Mouse (Mus musculus) myocyte (in vitro differentiated cells): Measurements from ENCODE around the gene Aip. TPM values are rescaled to one million over a fixed set of nuclear protein-coding genes. Genes with fewer than 3 reads are reported as not detected.

ENCODE experiments used
- H3K27me3 ChIP-seq: one replicate; pipeline ENCODE4 v1.6.1; 2011; ENCODE audit not compliant: control insufficient read depth, insufficient read depth, insufficient read length
- H3K36me3 ChIP-seq: one replicate; pipeline ENCODE4 v1.6.1; 2011; ENCODE audit not compliant: control insufficient read depth, insufficient read depth
- H3K4me2 ChIP-seq: one replicate; pipeline ENCODE4 v1.6.1; 2011; ENCODE audit warnings: low read depth, control low read depth
- H3K4me3 ChIP-seq: one replicate; pipeline ENCODE4 v1.5.1; 2011; ENCODE audit warnings: mild to moderate bottlenecking, control low read depth, moderate library complexity
- H3K79me2 ChIP-seq: one replicate; pipeline ENCODE4 v1.6.1; 2011; ENCODE audit not compliant: control insufficient read depth, insufficient read depth
- H3ac ChIP-seq: one replicate; pipeline ENCODE4 v1.6.1; 2011; ENCODE audit not compliant: control insufficient read depth, insufficient read length
- CEBPB ChIP-seq: IDR thresholded peaks from 2 replicates; pipeline ENCODE4 v1.6.1; 2011; ENCODE audit warnings: mild to moderate bottlenecking, moderate library complexity; ENCODE audit not compliant: poor library complexity, insufficient read depth, severe bottlenecking
- E2F4 ChIP-seq: IDR thresholded peaks from one replicate; pipeline ENCODE4 v1.6.1; 2011; ENCODE audit warnings: mild to moderate bottlenecking, control low read depth, moderate library complexity; ENCODE audit not compliant: insufficient read depth
- MAX ChIP-seq: IDR thresholded peaks from one replicate; pipeline ENCODE4 v1.6.1; 2011; ENCODE audit warnings: low read depth, mild to moderate bottlenecking, control low read depth
- MYOD1 ChIP-seq, 3 experiments: IDR thresholded peaks; one replicate each; pipeline ENCODE4 v1.6.1; 2011; ENCODE audit warnings: control low read depth in 2 of 3, low read depth in 2 of 3, mild to moderate bottlenecking in 2 of 3, moderate library complexity in 1 of 3; ENCODE audit not compliant: insufficient read length in 2 of 3, control insufficient read depth in 1 of 3
- MYOG ChIP-seq, 3 experiments: IDR thresholded peaks; one replicate each; pipeline ENCODE4 v1.6.1; 2011; ENCODE audit warnings: control low read depth in 2 of 3, low read depth in 2 of 3, mild to moderate bottlenecking in 2 of 3; ENCODE audit not compliant: insufficient read length in 2 of 3, control insufficient read depth in 1 of 3, insufficient read depth in 1 of 3
- POLR2A ChIP-seq: IDR thresholded peaks from one replicate; pipeline ENCODE4 v1.6.1; 2011; ENCODE audit warnings: low read depth, mild to moderate bottlenecking, control low read depth, moderate library complexity; ENCODE audit not compliant: insufficient read length
- POLR2AphosphoS2 ChIP-seq: IDR thresholded peaks from one replicate; pipeline ENCODE4 v1.6.1; 2011; ENCODE audit warnings: low read depth, control low read depth; ENCODE audit not compliant: insufficient read length
- REST ChIP-seq: IDR thresholded peaks from one replicate; pipeline ENCODE4 v1.6.1; 2011; ENCODE audit warnings: mild to moderate bottlenecking, control low read depth, moderate library complexity; ENCODE audit not compliant: insufficient read depth, insufficient read length
- SRF ChIP-seq: IDR thresholded peaks from one replicate; pipeline ENCODE4 v1.6.1; 2011; ENCODE audit warnings: low read depth; ENCODE audit not compliant: control insufficient read depth, insufficient read length
- TCF12 ChIP-seq: IDR thresholded peaks from one replicate; pipeline ENCODE4 v1.6.1; 2011; ENCODE audit warnings: mild to moderate bottlenecking, control low read depth; ENCODE audit not compliant: poor library complexity, insufficient read depth, severe bottlenecking
- TCF3 ChIP-seq: IDR thresholded peaks from one replicate; pipeline ENCODE4 v1.6.1; 2011; ENCODE audit warnings: low read depth, control low read depth; ENCODE audit not compliant: insufficient read length
- USF1 ChIP-seq: IDR thresholded peaks from one replicate; pipeline ENCODE4 v1.6.1; 2011; ENCODE audit warnings: low read depth, mild to moderate bottlenecking, control low read depth, moderate library complexity
- polyA plus RNA-seq: library from polyadenylated mRNA; unstranded; fragments of >200 nt; fragmentation: generic; extraction: Trizol; gene quantifications from one replicate; pipeline ENCODE4 v1.2.1, GENCODE M21; 2012; ENCODE audit warnings: missing spikeins

The Aip gene
- polyA plus RNA-seq, 1 experiment = 250 TPM

DNA sequence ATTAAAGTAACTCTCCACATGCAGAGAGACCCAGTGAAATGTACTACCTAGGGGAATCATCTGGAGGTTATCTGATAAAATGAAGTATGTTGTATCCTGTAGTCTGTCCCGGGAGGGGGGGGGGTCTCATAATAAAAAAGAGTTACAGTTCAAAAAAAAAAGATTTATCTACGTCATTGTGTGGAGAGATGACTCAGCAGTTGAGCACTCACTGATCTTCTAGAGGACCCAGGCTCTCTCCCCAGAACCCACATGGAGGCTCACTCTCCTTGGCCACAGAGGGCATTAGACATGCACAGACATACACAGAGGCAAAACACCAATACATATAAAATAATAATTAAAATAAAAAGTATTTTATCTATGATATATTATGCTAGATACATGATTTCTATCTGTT lies 34.3 kb downstream of the Aip start:
- Histone ChIP-seq H3K36me3 (no peaks in the 10 kb centered on the region), H3K4me2 (peak overlapping the region; percentile 57), H3ac (no peak overlapping the region), H3K79me2 (no peaks in the 10 kb centered on the region), H3K27me3 (no peaks in the 10 kb centered on the region), H3K4me3 (no peak overlapping the region)
- no peak for TF ChIP-seq MYOD1 (IDR thresholded peaks at IDR 0.05; ENCODE audit: control insufficient read depth in 1 of 3, insufficient read length in 2 of 3, low read depth in 2 of 3)
- no peak for TF ChIP-seq SRF
- TF ChIP-seq TCF3 = no peak
- no peak for TF ChIP-seq REST
- TF ChIP-seq MAX = no peak
- TF ChIP-seq TCF12 = no peak
- no peak for TF ChIP-seq CEBPB
- no peak for TF ChIP-seq USF1
- TF ChIP-seq POLR2AphosphoS2 = no peak
- no peak for TF ChIP-seq MYOG (IDR thresholded peaks at IDR 0.05; ENCODE audit: control insufficient read depth in 1 of 3, insufficient read depth in 1 of 3, insufficient read length in 2 of 3, low read depth in 2 of 3)
- no peak for TF ChIP-seq POLR2A
- no peak for TF ChIP-seq E2F4

DNA sequence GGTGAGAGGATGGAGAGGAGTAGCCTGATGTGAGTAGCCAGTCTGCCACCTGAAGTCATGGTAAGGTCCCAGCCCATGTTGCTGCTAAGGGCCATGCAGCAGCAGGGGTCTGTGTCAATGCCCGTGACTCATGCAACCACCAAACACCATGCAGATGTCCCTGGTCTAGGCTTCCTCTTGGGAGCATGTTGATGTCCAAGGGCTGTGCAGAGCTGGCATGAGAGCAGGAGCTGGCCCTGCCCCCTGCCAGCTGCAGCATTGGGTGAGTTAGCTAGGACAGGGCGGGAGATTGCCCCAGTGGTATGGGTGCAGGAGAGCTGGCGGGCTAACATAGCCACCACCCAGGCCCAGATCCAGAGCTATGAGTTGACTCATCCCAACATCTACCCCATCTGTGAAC lies 35.2 kb downstream of the Aip start:
- Histone ChIP-seq H3K36me3 (no peaks in the 10 kb centered on the region), H3ac (no peak overlapping the region), H3K79me2 (no peaks in the 10 kb centered on the region), H3K4me2 (peak overlapping the region; percentile 57), H3K27me3 (no peaks in the 10 kb centered on the region), H3K4me3 (no peak overlapping the region)
- TF ChIP-seq MYOG (IDR thresholded peaks at IDR 0.05; ENCODE audit: control insufficient read depth in 1 of 3, insufficient read depth in 1 of 3, insufficient read length in 2 of 3, low read depth in 2 of 3) (peak in 2 of 3 experiments; percentile 18 to 43), POLR2A (no peak), MYOD1 (IDR thresholded peaks at IDR 0.05; ENCODE audit: control insufficient read depth in 1 of 3, insufficient read length in 2 of 3, low read depth in 2 of 3) (peak in 2 of 3 experiments; percentile 67 to 80), POLR2AphosphoS2 (no peak), REST (no peak), TCF12 (no peak), SRF (no peak), TCF3 (peak; percentile 26), USF1 (no peak), CEBPB (no peak), E2F4 (no peak), MAX (no peak)

DNA sequence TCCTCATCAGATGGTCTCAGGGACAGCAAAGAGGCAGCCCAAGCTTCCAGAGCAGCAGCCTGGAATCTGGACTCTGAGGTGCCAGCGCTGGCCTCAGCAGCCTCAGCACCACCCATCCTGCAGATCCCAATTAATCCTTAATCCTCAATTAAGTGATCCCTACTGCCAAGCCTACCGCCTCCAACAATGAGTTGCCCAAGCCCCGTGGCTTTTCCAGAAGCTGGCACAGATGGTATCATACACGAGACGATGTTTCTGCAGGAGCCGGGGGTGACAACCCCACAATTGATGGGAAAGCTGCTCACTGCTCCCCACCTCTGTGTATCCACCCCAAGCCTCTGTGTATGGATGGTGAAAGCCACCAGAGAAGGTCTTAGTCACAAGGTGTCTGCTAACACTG lies 36.5 kb downstream of the Aip start:
- Histone ChIP-seq H3K27me3 (no peaks in the 10 kb centered on the region), H3K36me3 (no peaks in the 10 kb centered on the region), H3K4me3 (no peak overlapping the region), H3ac (no peak overlapping the region), H3K79me2 (no peaks in the 10 kb centered on the region), H3K4me2 (no peak overlapping the region)
- no peak for TF ChIP-seq REST

DNA sequence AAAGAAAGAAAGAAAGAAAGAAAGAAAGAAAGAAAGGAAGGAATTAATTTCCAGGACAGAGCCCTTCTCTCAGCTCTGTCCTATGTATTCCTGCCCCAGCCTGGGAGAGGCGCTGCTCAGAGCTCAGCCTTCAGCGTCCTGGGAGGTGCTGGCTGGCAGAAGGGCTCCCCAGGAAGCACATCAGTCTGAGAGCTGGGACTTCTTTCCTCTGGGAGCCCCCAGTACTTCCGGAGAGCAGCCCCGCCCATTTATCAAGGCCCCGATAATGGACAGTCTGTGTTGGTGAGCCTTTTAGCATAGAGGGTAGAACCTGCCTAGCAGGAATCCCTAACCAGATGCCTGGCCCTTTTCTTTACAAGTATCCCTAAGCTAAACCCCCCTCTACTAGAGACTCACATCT lies 37.5 kb downstream of the Aip start:
- Histone ChIP-seq H3K27me3 (no peaks in the 10 kb centered on the region), H3K4me3 (no peak overlapping the region), H3K4me2 (no peak overlapping the region), H3ac (no peak overlapping the region), H3K36me3 (no peaks in the 10 kb centered on the region), H3K79me2 (no peaks in the 10 kb centered on the region)
- TF ChIP-seq SRF = no peak

DNA sequence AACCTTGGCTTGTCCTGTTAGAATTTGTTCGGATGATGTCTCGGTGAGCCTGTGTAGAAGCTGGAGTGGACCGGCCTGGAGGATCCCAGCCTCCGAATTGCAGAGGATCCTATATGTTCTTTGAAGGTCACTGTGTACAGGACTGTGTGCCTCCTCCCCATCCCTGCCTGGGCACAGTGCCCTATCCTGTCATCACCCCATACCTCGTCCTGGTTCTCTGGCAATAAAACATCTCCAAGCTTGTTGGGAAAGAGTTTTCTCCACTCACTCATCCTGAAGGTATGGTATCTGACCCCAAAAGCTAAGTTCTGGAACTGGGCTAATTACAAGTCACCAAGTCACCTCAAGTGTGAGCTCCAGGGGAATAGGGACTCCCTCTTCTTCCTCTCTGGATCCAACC lies 38.6 kb downstream of the Aip start:
- Histone ChIP-seq H3K27me3 (no peaks in the 10 kb centered on the region), H3K4me3 (no peak overlapping the region), H3K36me3 (no peaks in the 10 kb centered on the region), H3K79me2 (no peaks in the 10 kb centered on the region), H3ac (no peak overlapping the region), H3K4me2 (peak overlapping the region; percentile 23)
- TF ChIP-seq E2F4 (no peak), CEBPB (peak; percentile 67; the same call in 1 of the 2 replicates)

DNA sequence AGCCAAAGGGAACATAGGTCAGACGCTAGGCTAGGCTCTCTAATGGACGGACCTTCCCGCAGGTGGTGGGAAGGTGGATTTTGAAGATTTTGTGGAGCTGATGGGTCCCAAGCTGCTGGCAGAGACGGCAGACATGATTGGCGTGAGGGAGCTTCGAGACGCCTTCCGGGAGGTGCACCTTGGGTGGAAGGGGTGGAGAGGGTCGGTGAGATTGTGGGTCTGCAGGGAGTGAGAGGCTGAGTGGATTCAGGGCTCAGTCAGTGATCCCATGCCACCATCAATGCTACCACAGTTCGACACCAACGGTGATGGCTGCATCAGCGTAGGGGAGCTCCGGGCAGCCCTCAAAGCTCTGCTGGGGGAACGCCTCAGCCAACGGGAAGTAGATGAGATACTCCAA lies 39.5 kb downstream of the Aip start:
- Histone ChIP-seq H3K79me2 (no peaks in the 10 kb centered on the region), H3ac (no peak overlapping the region), H3K4me2 (no peak overlapping the region), H3K27me3 (no peaks in the 10 kb centered on the region), H3K36me3 (no peaks in the 10 kb centered on the region), H3K4me3 (no peak overlapping the region)
- TF ChIP-seq SRF = no peak
